Mouse (Mus musculus): ENCODE data around the gene Gm49711. TPM values are rescaled to one million over a fixed set of nuclear protein-coding genes. Genes with fewer than 3 reads are reported as not detected.

Gene Gm49711
- polyA plus RNA-seq, 1 experiment = 0.12 TPM

DNA sequence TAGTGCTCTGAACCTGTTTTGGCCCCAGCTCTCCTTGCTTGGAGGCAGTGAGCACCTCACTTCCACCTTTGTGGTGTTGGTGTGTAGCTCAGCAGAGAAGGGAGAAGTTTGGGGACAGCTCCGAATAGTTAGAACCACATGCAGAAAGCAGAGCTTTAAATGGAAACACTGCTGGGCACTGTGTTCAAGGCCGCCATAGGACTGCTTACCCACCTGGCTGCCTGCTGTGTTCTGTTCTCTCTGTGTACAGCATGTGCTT lies 46.1 kb downstream of the Gm49711 start:
- no peak overlapping the region for H3K27ac ChIP-seq (ENCODE audit: insufficient read depth, low read length)
- no peak for TF ChIP-seq POLR2A (IDR thresholded peaks at IDR 0.05; ENCODE audit: low read depth, low read length)
- TF ChIP-seq CTCF (IDR thresholded peaks at IDR 0.05; ENCODE audit: extremely low read depth, insufficient read depth, insufficient read length, insufficient replicate concordance) = no peak
- H3K4me3 ChIP-seq (ENCODE audit: extremely low read depth, insufficient read depth, insufficient read length) = no peak overlapping the region
- H3K36me3 ChIP-seq (ENCODE audit: control insufficient read depth, insufficient read depth, low read length) = peaks cover 3% of the 10 kb centered on the region; the same call in 1 of the 2 replicates
- no peaks in the 10 kb centered on the region for H3K4me1 ChIP-seq (ENCODE audit: control insufficient read depth, insufficient read depth, insufficient read length)
- H3K27me3 ChIP-seq (ENCODE audit: control insufficient read depth, insufficient read depth, low read length) = no peaks in the 10 kb centered on the region
- DNase-seq (ENCODE audit: low read depth in 1 of 2, low spot score in 2 of 2) = no peak
- WGBS = 92% methylated on average over 2 of the region's 2 CpGs

DNA sequence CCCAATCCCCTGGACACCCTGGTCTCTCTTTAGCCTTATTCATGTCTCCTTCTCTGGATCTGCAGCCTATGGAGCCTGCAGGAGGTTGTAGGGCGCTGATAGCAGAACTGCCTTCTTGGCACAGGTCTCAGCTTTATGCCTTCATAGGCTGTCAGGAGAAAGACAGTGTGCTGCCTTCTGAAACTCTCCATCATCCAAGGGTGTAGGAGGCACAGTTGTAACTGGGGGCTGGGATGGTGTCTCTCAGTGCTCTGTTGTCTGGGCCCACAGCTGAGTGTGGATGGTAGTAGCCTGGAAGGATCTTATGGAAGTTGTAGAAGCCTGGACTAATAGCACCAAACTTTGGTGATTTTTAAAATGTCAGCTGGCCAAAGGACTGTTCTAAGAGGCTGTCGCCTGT lies 46.8 kb downstream of the Gm49711 start:
- DNase-seq (ENCODE audit: low read depth in 1 of 2, low spot score in 2 of 2) = no peak
- no peak overlapping the region for H3K4me3 ChIP-seq (ENCODE audit: extremely low read depth, insufficient read depth, insufficient read length)
- H3K27ac ChIP-seq (ENCODE audit: insufficient read depth, low read length) = no peak overlapping the region
- peaks cover 2% of the 10 kb centered on the region; the same call in 1 of the 2 replicates for H3K36me3 ChIP-seq (ENCODE audit: control insufficient read depth, insufficient read depth, low read length)
- WGBS = 90% methylated on average over 2 of the region's 2 CpGs
- no peak for TF ChIP-seq CTCF (IDR thresholded peaks at IDR 0.05; ENCODE audit: extremely low read depth, insufficient read depth, insufficient read length, insufficient replicate concordance)
- TF ChIP-seq POLR2A (IDR thresholded peaks at IDR 0.05; ENCODE audit: low read depth, low read length) = no peak
- no peaks in the 10 kb centered on the region for H3K27me3 ChIP-seq (ENCODE audit: control insufficient read depth, insufficient read depth, low read length)
- no peaks in the 10 kb centered on the region for H3K4me1 ChIP-seq (ENCODE audit: control insufficient read depth, insufficient read depth, insufficient read length)

DNA sequence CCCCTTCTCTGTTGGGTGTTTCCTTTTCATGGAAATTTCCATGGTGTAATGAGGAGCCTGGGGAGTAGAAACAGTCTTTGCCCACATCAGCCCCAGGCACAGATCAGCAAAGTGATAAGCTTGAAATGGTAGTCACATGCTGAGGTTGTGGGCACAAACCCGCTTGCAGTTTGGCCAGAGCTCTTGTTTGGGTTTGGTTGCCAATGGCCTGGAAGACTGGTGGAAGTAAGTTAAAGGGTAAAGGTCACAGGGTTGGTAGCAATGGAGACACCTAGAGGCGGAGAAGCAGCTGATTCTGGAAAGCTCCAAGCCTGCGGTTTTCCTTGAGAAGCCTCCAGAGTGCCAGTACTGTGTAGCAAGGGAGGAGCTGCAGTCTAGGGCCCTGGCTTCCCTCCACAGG lies 47.5 kb downstream of the Gm49711 start:
- TF ChIP-seq CTCF (IDR thresholded peaks at IDR 0.05; ENCODE audit: extremely low read depth, insufficient read depth, insufficient read length, insufficient replicate concordance) = no peak
- TF ChIP-seq POLR2A (IDR thresholded peaks at IDR 0.05; ENCODE audit: low read depth, low read length) = no peak
- Histone ChIP-seq H3K36me3 (ENCODE audit: control insufficient read depth, insufficient read depth, low read length) (no peaks in the 10 kb centered on the region), H3K4me1 (ENCODE audit: control insufficient read depth, insufficient read depth, insufficient read length) (no peaks in the 10 kb centered on the region), H3K4me3 (ENCODE audit: extremely low read depth, insufficient read depth, insufficient read length) (no peak overlapping the region), H3K27ac (ENCODE audit: insufficient read depth, low read length) (no peak overlapping the region), H3K27me3 (ENCODE audit: control insufficient read depth, insufficient read depth, low read length) (no peaks in the 10 kb centered on the region)
- no peak for DNase-seq (ENCODE audit: low read depth in 1 of 2, low spot score in 2 of 2)
- WGBS = 79% methylated on average over 3 of the region's 3 CpGs

DNA sequence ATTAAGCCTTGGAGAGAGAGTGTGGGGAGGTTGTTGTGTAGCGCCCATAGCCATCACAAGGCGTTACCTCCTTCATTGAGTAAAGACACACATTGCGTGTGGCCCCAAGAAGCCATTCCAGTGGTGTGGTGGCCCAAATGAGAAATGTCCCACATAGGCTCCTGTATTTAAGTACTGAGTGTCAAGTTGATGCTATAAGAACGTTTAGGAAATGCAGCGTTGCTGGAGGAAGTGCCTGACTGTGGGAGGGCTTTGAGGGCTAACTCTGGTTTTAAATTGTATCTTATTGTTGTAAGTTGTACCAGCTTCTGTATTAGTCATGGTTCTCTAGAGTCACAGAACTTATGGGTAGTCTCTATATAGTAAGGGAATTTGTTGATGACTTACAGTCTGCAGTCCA lies 49.2 kb downstream of the Gm49711 start:
- Histone ChIP-seq H3K36me3 (ENCODE audit: control insufficient read depth, insufficient read depth, low read length) (peaks cover 4% of the 10 kb centered on the region), H3K4me1 (ENCODE audit: control insufficient read depth, insufficient read depth, insufficient read length) (no peaks in the 10 kb centered on the region), H3K27me3 (ENCODE audit: control insufficient read depth, insufficient read depth, low read length) (no peaks in the 10 kb centered on the region), H3K4me3 (ENCODE audit: extremely low read depth, insufficient read depth, insufficient read length) (no peak overlapping the region), H3K27ac (ENCODE audit: insufficient read depth, low read length) (no peak overlapping the region)
- DNase-seq (ENCODE audit: low read depth in 1 of 2, low spot score in 2 of 2) = no peak
- 82% methylated on average over 5 of the region's 5 CpGs for WGBS
- TF ChIP-seq POLR2A (IDR thresholded peaks at IDR 0.05; ENCODE audit: low read depth, low read length) = no peak
- no peak for TF ChIP-seq CTCF (IDR thresholded peaks at IDR 0.05; ENCODE audit: extremely low read depth, insufficient read depth, insufficient read length, insufficient replicate concordance)

DNA sequence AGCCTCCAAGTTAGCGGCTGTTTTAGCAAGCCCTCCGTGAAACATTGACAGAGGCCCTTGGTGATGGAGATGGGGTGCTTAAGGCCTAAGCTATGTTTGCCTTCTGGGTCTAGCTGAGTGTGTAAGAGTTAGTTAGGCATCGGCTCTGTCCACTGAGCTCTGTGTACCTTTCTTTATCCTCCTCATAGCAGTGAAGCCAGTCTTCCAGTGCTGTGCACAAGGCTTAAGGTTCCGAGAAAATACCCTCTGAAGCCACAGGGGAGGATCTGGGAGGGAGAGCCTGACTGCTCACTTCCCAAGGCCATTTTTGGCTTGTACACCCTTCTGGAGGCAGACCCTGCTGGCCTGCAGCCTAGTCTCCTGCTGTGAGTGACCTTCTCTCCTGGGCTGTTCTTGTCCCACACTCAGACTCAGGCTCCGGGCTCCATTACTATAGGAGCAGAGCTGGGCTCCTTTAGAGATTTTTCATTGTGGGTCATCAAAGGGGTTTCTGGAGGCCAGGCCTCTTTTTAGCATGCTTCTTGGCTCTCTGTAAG lies 56.7 kb downstream of the Gm49711 start:
- TF ChIP-seq POLR2A (IDR thresholded peaks at IDR 0.05; ENCODE audit: low read depth, low read length) (no peak), CTCF (IDR thresholded peaks at IDR 0.05; ENCODE audit: extremely low read depth, insufficient read depth, insufficient read length, insufficient replicate concordance) (no peak)
- whole genome bisulfite sequencing = 92% methylated on average over 5 of the region's 5 CpGs
- Histone ChIP-seq H3K36me3 (ENCODE audit: control insufficient read depth, insufficient read depth, low read length) (peaks cover 6% of the 10 kb centered on the region), H3K27me3 (ENCODE audit: control insufficient read depth, insufficient read depth, low read length) (no peaks in the 10 kb centered on the region), H3K4me3 (ENCODE audit: extremely low read depth, insufficient read depth, insufficient read length) (no peak overlapping the region), H3K4me1 (ENCODE audit: control insufficient read depth, insufficient read depth, insufficient read length) (no peaks in the 10 kb centered on the region), H3K27ac (ENCODE audit: insufficient read depth, low read length) (no peak overlapping the region)
- no peak for DNase-seq (ENCODE audit: low read depth in 1 of 2, low spot score in 2 of 2)

DNA sequence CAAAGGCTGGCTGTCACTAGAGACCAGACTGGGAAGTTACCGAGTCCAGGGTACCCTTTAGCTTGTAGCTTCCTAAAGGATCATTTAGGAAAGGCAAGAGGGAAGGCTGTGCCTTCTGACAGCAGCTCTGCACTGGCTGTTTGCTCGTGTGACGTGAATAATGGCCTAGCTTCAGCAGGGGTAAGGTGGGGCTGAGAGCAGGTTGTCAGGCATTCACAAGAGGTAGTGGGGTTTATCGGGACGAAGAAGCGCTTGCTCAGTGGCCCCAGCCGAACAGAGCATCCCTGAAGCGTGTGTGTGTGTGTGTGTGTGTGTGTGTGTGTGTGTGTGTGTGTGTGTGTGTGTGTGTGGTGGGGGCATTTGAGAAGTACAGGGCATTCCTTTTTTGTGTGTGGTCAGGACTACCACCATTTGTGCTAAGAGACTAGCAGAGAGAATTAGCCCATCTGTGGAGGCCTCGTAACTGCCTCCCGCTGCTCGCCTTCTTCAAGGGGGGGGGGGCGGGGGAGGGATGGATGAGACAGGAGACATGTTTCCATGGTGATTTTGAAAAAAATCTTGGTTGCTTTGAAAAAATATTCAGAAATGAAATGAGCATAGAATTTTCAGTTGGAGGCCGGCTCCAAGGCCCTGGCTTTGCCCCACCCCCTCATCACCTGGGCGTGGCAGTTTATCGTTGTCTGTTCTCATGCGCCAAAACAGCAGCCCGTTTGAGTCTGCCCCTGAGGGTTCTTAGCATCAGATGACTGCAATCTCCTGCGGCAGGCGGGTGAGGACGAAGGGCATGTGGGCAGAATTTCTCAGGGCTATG lies 57.7 kb downstream of the Gm49711 start:
- 77% methylated on average over 20 of the region's 20 CpGs for WGBS
- Histone ChIP-seq H3K27ac (ENCODE audit: insufficient read depth, low read length) (no peak overlapping the region), H3K27me3 (ENCODE audit: control insufficient read depth, insufficient read depth, low read length) (no peaks in the 10 kb centered on the region), H3K36me3 (ENCODE audit: control insufficient read depth, insufficient read depth, low read length) (peaks cover 6% of the 10 kb centered on the region), H3K4me1 (ENCODE audit: control insufficient read depth, insufficient read depth, insufficient read length) (no peaks in the 10 kb centered on the region), H3K4me3 (ENCODE audit: extremely low read depth, insufficient read depth, insufficient read length) (no peak overlapping the region)
- TF ChIP-seq POLR2A (IDR thresholded peaks at IDR 0.05; ENCODE audit: low read depth, low read length) = no peak
- DNase-seq (ENCODE audit: low read depth in 1 of 2, low spot score in 2 of 2) = no peak

All from spleen, adult 2 months (tissue).